Mouse (Mus musculus) cerebellum, postnatal 14 days (tissue): Measurements from ENCODE around the gene Mlh3.
A peak's percentile ranks its signal among the peaks of the same experiment; 100 is the strongest.

Experiments used
- DNase-seq, 2 experiments: peaks; one replicate each; pipeline ENCODE4 v3.0.0; 2021; ENCODE audit warnings: mixed read lengths in 2 of 2

Mlh3 gene

GRCm38 (mm10) chr12:85227227-85227626 lies 43.2 kb downstream of the Mlh3 start:
- no peak for DNase-seq

GRCm38 (mm10) chr12:85219905-85220290 lies 50.5 kb downstream of the Mlh3 start:
- no peak for DNase-seq

DNA sequence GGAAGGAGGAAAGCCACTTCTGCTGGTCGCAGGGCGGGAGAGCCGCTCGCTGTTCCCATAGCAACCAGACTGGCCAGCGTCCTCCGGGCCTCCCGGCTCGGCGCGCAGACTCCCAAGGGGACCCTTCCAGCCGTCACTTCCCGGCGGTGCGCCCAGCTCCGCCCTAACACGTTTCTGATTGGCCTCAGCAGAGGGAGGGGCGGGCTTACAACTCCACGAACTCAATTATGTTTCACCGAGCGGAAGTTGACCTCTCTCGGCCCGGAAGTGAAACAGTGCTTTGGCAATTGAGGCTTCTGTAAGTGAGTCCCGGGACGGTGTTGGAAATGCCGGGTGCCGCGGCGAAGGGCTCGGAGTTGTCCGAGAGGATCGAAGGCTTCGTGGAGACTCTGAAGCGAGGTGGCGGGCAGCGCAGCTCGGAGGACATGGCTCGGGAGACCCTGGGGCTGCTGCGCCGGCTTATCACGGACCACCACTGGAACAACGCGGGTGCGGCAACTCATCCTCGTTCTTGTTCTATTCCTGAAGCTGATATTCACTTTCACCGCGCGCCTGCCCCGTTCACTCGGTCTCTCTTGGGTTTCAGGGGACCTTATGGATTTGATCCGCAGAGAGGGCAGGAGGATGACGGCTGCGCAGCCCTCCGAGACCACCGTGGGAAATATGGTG lies 51.0 kb downstream of the Mlh3 start, which contains the start of gene Eif2b2:
Gene Eif2b2, plus strand, starts transcription at position 246 of the 669 bp plus-strand sequence.
- peak; percentile 97 to 99 for DNase-seq

- DNase-seq: no peak
These were observed 52.6 kb downstream of the Mlh3 start for GRCm38 (mm10) chr12:85217733-85218310.

GRCm38 (mm10) chr12:85215031-85215430 lies 55.4 kb downstream of the Mlh3 start:
- DNase-seq: no peak

GRCm38 (mm10) chr12:85208687-85209199 lies 61.7 kb downstream of the Mlh3 start:
- no peak for DNase-seq

DNA sequence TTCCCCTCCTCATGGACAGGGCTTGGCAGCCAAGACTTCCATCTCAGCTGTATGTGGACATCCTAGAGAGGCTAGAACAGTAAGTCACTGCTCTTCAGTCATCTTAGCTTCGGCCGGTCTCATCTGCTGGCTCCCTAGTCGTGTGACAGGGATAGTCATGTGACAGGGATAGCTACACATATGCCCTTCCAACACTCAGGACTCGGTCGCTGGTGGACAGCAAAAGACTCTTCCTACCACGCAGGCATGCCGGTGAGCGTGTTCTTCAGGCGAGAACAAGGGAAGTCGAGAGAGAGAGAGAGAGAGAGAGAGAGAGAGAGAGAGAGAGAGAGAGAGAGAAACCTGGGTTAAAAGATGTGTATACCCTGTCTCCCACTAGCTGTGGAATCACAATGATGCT lies 65.0 kb downstream of the Mlh3 start:
- DNase-seq: no peak

GRCm38 (mm10) chr12:85204105-85204504 lies 66.3 kb downstream of the Mlh3 start:
- DNase-seq: no peak

- no peak for DNase-seq
These were observed 66.7 kb downstream of the Mlh3 start for GRCm38 (mm10) chr12:85203699-85204098.

- no peak for DNase-seq
These were observed 68.2 kb downstream of the Mlh3 start for GRCm38 (mm10) chr12:85202191-85202590.

DNA sequence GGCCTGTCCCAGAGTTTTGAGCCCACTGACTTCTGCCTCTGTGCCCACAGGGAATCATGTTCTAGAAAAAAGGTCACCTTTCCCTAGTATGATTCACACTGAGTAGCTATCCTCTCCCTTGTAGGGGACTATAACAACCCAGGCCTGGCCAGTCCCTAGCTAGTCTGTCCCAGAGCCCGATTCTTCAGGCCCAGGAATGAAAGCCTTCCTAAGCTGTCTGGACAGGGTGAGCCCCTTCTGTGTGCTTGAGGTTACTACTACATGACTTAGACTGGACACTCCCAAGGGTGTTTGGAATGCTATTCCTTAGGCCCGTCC lies 68.6 kb downstream of the Mlh3 start:
- no peak for DNase-seq

- peak in 1 of 2 experiments; percentile 52 for DNase-seq
These were observed 69.2 kb downstream of the Mlh3 start for GRCm38 (mm10) chr12:85200929-85201829.

DNA sequence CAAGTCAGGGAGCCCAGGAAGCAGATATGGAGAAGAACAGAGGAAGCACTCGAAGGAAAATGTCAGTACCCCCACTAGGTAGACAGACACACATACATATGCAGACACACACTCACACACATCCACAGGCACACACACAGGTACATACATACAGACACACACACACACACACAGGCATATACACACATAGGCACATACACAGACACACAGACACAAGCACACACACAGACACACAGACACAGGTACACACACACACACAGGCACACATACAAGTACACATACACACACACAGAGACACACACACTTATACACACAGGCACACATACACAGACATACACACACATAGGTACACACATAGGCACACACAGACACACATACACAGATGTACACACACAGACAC lies 70.4 kb downstream of the Mlh3 start:
- DNase-seq: no peak

- no peak for DNase-seq
These were observed 72.5 kb downstream of the Mlh3 start for GRCm38 (mm10) chr12:85197936-85198335.

- no peak for DNase-seq
These were observed 73.0 kb downstream of the Mlh3 start for GRCm38 (mm10) chr12:85197371-85197770.

DNA sequence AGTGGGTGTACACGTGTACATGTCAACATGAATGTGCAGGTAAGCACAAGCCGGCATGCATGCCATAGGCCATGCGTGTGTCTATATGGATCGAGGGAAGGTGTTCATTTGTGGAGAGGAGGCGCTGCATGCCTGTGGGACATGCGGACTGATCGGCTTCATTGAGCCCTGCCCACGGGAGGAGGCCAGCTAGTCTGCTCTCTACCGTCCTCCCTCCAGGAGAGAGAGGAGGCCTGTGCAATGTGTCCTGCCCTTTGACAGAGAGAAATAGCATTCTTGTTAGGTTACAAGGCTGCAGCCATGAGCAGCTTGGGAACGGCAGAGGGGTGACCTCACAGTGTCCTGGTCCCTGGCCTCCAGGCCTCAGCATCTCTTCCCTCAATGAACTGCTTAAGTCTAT lies 74.2 kb downstream of the Mlh3 start:
- DNase-seq: no peak

GRCm38 (mm10) chr12:85195086-85195485 lies 75.3 kb downstream of the Mlh3 start:
- no peak for DNase-seq

DNA sequence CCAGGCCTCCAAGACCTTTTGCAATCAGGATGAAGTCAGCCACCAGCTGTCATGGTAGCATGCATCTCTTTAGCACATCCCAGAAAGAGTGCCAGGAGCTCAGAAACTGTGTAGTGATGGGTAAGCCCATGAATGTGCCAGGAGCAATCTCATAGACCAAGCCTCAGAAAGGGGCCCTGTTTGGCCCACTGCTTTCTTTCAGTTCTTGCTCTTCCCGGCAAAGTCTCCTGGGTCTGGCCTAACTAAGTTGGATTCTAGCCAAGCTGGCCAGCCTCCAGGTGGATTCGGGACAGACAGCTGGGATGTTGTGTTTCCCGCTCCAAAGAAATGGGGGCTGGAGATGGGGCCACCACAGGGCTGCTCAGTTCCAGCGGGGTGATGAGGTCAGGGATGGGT lies 75.8 kb downstream of the Mlh3 start:
- peak; percentile 65 to 87 for DNase-seq

DNA sequence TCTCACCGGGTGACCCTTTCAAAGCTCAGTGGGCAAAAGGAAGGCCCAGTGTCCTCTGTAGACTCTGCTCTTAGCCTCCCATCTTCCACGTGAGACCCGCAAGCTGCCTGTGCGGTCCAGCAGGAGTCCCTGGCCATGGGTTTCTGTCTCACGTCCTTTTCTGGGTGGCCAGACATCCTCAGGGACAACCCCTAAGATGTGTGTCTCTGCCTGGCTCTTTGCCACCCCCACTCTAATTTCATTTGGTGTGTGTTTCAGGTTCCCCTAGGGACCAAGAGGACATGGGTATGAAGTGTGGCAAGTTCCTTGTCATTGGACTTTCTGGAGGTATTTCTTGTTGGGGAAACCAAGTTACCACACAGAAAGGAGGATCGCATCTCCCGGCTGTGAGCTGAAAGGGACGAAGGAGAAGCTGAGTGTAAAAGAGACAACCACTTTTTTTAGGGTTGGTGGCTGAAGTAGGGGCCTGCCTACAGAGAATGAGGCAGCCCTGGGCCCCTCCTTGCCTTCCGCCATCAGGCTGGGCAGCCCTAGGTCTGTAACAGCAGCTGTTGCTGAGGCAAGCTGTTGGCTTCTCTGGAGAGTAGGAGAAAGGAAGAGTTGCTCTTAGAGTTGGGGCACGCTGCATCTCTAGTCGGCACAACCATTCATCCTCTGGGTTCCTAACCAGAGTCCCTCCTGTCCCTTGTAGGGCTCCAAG lies 76.3 kb downstream of the Mlh3 start:
- DNase-seq: no peak

GRCm38 (mm10) chr12:85193146-85193545 lies 77.3 kb downstream of the Mlh3 start:
- DNase-seq: no peak

GRCm38 (mm10) chr12:85192461-85193108 lies 77.8 kb downstream of the Mlh3 start:
- peak; percentile 52 to 56 for DNase-seq

GRCm38 (mm10) chr12:85190290-85190689 lies 80.1 kb downstream of the Mlh3 start:
- no peak for DNase-seq
